Mouse (Mus musculus): ENCODE measurements at regions not wholly inside any gene's neighbourhood (a gene's known extent, or its start where the extent isn't known, plus 50 kb on each side); places are given as distances from the start of the nearest gene placed in this dataset.

DNA sequence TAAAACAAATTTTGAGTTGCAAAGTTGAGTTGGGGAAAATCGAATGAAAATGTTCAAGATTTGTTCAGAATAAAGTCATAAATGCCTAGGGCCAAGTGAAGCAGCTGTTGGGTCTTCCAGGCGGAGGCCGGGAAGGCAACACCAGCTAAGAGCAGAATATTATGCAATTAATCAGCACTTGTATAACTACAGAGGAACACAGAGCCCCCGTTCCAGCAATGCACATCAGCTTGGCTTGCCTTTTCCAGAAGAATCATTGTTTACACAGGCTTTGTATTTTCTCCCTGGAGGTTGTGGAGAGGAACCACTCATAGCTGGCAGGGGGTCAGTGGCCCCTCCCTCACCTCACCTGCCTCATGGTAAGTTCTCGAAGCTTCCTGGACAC is 252.2 kb downstream of the Dmrt2 start:
- Histone ChIP-seq H3K4me3 (ENCODE audit: low read depth, low read length) (no peak overlapping the region), H3K27me3 (ENCODE audit: control insufficient read depth, insufficient read depth, low read length) (no peaks in the 10 kb centered on the region), H3K4me1 (ENCODE audit: control insufficient read depth, insufficient read depth, insufficient read length, low read length) (no peaks in the 10 kb centered on the region), H3K36me3 (ENCODE audit: control insufficient read depth, insufficient read depth, low read length) (no peaks in the 10 kb centered on the region), H3K27ac (ENCODE audit: insufficient read depth, low read depth, low read length) (no peak overlapping the region)
- no peak for TF ChIP-seq POLR2A (IDR thresholded peaks at IDR 0.05; ENCODE audit: low read depth, low read length)
- WGBS = 43% methylated on average over 5 of the region's 5 CpGs

- 34% methylated on average over 9 of the region's 9 CpGs for WGBS
Observed at GRCm38 (mm10) chr19:25927220-25927619, 255.0 kb downstream of the Dmrt2 start.

GRCm38 (mm10) chr19:25937343-25937742 is 265.1 kb downstream of the Dmrt2 start:
- no peaks in the 10 kb centered on the region for H3K36me3 ChIP-seq (ENCODE audit: control insufficient read depth, insufficient read depth, low read length)
- 35% methylated on average over 9 of the region's 9 CpGs for WGBS
- TF ChIP-seq CTCF (IDR thresholded peaks at IDR 0.05; ENCODE audit: extremely low read depth, insufficient read length, insufficient replicate concordance, low read depth, low read length) = no peak
- TF ChIP-seq POLR2A (IDR thresholded peaks at IDR 0.05; ENCODE audit: low read depth, low read length) = no peak
- H3K27ac ChIP-seq (ENCODE audit: insufficient read depth, low read depth, low read length) = no peak overlapping the region
- no peaks in the 10 kb centered on the region for H3K27me3 ChIP-seq (ENCODE audit: control insufficient read depth, insufficient read depth, low read length)
- no peak overlapping the region for H3K4me3 ChIP-seq (ENCODE audit: low read depth, low read length)
- no peaks in the 10 kb centered on the region for H3K4me1 ChIP-seq (ENCODE audit: control insufficient read depth, insufficient read depth, insufficient read length, low read length)

More at GRCm38 (mm10) chr19:25927220-25927619, 255.0 kb downstream of the Dmrt2 start:
- Histone ChIP-seq H3K4me3 (ENCODE audit: low read depth, low read length) (no peak overlapping the region), H3K36me3 (ENCODE audit: control insufficient read depth, insufficient read depth, low read length) (no peaks in the 10 kb centered on the region), H3K4me1 (ENCODE audit: control insufficient read depth, insufficient read depth, insufficient read length, low read length) (no peaks in the 10 kb centered on the region), H3K27ac (ENCODE audit: insufficient read depth, low read depth, low read length) (no peak overlapping the region), H3K27me3 (ENCODE audit: control insufficient read depth, insufficient read depth, low read length) (no peaks in the 10 kb centered on the region)
- TF ChIP-seq CTCF (IDR thresholded peaks at IDR 0.05; ENCODE audit: extremely low read depth, insufficient read length, insufficient replicate concordance, low read depth, low read length) (no peak), POLR2A (IDR thresholded peaks at IDR 0.05; ENCODE audit: low read depth, low read length) (no peak)

DNA sequence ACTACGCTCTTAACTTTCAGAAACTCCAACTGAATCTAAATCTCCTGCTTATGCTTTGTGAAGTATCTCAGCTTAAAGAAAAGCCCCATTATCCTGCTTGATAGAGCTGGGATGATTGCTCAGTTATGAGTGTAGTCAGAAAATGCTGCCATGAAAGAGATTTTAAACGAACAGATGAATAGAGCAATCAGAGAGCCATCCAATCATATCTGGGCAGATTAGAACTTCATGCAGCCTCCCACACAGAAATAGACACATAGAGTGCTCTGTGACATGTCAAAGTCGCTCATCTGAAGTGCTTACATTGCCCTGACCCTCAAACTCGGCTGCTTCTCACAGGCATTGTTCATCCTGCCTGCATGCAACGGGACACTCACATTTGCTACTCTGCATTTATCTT is 299.0 kb downstream of the Dmrt2 start:
- Histone ChIP-seq H3K27me3 (ENCODE audit: control insufficient read depth, insufficient read depth, low read length) (no peaks in the 10 kb centered on the region), H3K4me3 (ENCODE audit: low read depth, low read length) (no peak overlapping the region), H3K27ac (ENCODE audit: insufficient read depth, low read depth, low read length) (no peak overlapping the region), H3K36me3 (ENCODE audit: control insufficient read depth, insufficient read depth, low read length) (no peaks in the 10 kb centered on the region), H3K4me1 (ENCODE audit: control insufficient read depth, insufficient read depth, insufficient read length, low read length) (no peaks in the 10 kb centered on the region)
- WGBS = 49% methylated on average over 5 of the region's 5 CpGs
- TF ChIP-seq POLR2A (IDR thresholded peaks at IDR 0.05; ENCODE audit: low read depth, low read length) = no peak
- TF ChIP-seq CTCF (IDR thresholded peaks at IDR 0.05; ENCODE audit: extremely low read depth, insufficient read length, insufficient replicate concordance, low read depth, low read length) = no peak

DNA sequence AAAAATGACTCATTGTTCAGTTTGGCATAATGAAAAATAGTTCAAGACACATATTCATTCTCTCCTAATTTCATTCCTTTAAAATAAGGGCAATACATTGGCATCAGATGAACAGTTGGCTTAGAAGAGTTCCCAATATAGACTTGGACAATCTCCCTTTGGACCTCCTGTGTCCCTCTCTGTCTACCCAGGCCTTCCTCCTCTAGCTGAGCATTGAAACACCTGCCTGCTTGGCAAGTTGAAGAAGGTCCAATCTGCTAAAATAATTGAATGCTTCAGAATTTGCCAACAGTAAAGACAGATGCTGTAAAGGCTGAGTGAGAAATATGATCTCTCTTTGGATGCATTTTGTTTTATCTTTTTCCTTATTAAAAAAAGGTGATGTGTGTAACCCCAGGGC is 303.0 kb downstream of the Dmrt2 start:
- Histone ChIP-seq H3K27ac (ENCODE audit: insufficient read depth, low read depth, low read length) (no peak overlapping the region), H3K4me1 (ENCODE audit: control insufficient read depth, insufficient read depth, insufficient read length, low read length) (no peaks in the 10 kb centered on the region), H3K36me3 (ENCODE audit: control insufficient read depth, insufficient read depth, low read length) (no peaks in the 10 kb centered on the region), H3K27me3 (ENCODE audit: control insufficient read depth, insufficient read depth, low read length) (no peaks in the 10 kb centered on the region), H3K4me3 (ENCODE audit: low read depth, low read length) (no peak overlapping the region)
- no peak for TF ChIP-seq CTCF (IDR thresholded peaks at IDR 0.05; ENCODE audit: extremely low read depth, insufficient read length, insufficient replicate concordance, low read depth, low read length)
- no peak for TF ChIP-seq POLR2A (IDR thresholded peaks at IDR 0.05; ENCODE audit: low read depth, low read length)

- TF ChIP-seq CTCF (IDR thresholded peaks at IDR 0.05; ENCODE audit: extremely low read depth, insufficient read length, insufficient replicate concordance, low read depth, low read length) (no peak), POLR2A (IDR thresholded peaks at IDR 0.05; ENCODE audit: low read depth, low read length) (no peak)
- Histone ChIP-seq H3K36me3 (ENCODE audit: control insufficient read depth, insufficient read depth, low read length) (no peaks in the 10 kb centered on the region), H3K4me1 (ENCODE audit: control insufficient read depth, insufficient read depth, insufficient read length, low read length) (no peaks in the 10 kb centered on the region), H3K27me3 (ENCODE audit: control insufficient read depth, insufficient read depth, low read length) (no peaks in the 10 kb centered on the region), H3K4me3 (ENCODE audit: low read depth, low read length) (no peak overlapping the region), H3K27ac (ENCODE audit: insufficient read depth, low read depth, low read length) (no peak overlapping the region)
- WGBS = 70% methylated on average over 4 of the region's 4 CpGs
Observed at GRCm38 (mm10) chr19:25980308-25980707, 308.1 kb downstream of the Dmrt2 start.

DNA sequence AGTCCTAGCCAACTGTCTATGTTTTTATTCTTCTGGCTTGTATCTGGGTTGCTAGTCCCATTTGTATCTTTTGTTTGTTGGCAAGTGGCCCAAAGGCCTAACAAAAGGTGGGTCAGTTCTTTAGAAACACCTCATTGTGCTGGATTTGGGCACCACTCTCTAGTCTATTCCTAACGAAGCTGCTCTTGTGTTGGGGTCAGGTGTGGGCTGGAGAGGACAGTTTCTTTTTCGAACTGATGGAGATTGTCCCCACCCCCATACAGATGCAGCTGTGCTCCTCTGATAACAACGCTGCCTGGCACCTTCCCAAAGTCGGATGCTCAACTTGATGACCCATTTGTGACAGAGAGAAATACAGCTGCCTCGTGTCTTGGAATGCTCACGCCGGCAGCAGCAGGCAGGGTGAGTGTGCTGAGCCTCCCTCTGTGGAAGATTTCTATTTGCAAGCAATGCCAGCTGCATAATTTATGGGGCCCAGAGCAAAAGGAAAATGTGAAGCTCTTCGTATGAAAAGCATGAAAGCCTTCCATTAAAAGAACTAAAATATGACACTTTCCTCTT is 342.5 kb downstream of the Dmrt2 start:
- Histone ChIP-seq H3K27me3 (ENCODE audit: control insufficient read depth, insufficient read depth, low read length) (no peaks in the 10 kb centered on the region), H3K27ac (ENCODE audit: insufficient read depth, low read depth, low read length) (no peak overlapping the region)
- WGBS = 56% methylated on average over 8 of the region's 8 CpGs

GRCm38 (mm10) chr19:26021141-26021540 is 348.9 kb downstream of the Dmrt2 start:
- WGBS = 69% methylated on average over 7 of the region's 7 CpGs

More for the DNA sequence above, 342.5 kb downstream of the Dmrt2 start:
- H3K36me3 ChIP-seq (ENCODE audit: control insufficient read depth, insufficient read depth, low read length) = no peaks in the 10 kb centered on the region
- TF ChIP-seq CTCF (IDR thresholded peaks at IDR 0.05; ENCODE audit: extremely low read depth, insufficient read length, insufficient replicate concordance, low read depth, low read length) = no peak
- TF ChIP-seq POLR2A (IDR thresholded peaks at IDR 0.05; ENCODE audit: low read depth, low read length) = no peak
- H3K4me1 ChIP-seq (ENCODE audit: control insufficient read depth, insufficient read depth, insufficient read length, low read length) = no peaks in the 10 kb centered on the region
- H3K4me3 ChIP-seq (ENCODE audit: low read depth, low read length) = no peak overlapping the region

More at GRCm38 (mm10) chr19:26021141-26021540, 348.9 kb downstream of the Dmrt2 start:
- H3K27ac ChIP-seq (ENCODE audit: insufficient read depth, low read depth, low read length) = no peak overlapping the region
- H3K27me3 ChIP-seq (ENCODE audit: control insufficient read depth, insufficient read depth, low read length) = no peaks in the 10 kb centered on the region; the same call in 1 of the 2 replicates
- H3K4me3 ChIP-seq (ENCODE audit: low read depth, low read length) = no peak overlapping the region
- no peaks in the 10 kb centered on the region for H3K4me1 ChIP-seq (ENCODE audit: control insufficient read depth, insufficient read depth, insufficient read length, low read length)
- H3K36me3 ChIP-seq (ENCODE audit: control insufficient read depth, insufficient read depth, low read length) = no peaks in the 10 kb centered on the region
- TF ChIP-seq CTCF (IDR thresholded peaks at IDR 0.05; ENCODE audit: extremely low read depth, insufficient read length, insufficient replicate concordance, low read depth, low read length) (no peak), POLR2A (IDR thresholded peaks at IDR 0.05; ENCODE audit: low read depth, low read length) (no peak)
